Mouse (Mus musculus) C2C12 (cell line): ENCODE results near the gene Dgkk. TPM values are rescaled to one million over a fixed set of nuclear protein-coding genes. Genes with fewer than 3 reads are reported as not detected.
"Not testable (repeated sequence)": the region's sequence is repeated elsewhere in the genome, so short reads cannot be mapped to it uniquely, and the experiment has no call there.

Source experiments
- H3K27me3 ChIP-seq: one replicate; pipeline ENCODE4 v1.6.1; 2011; ENCODE audit not compliant: control insufficient read depth, insufficient read depth, insufficient read length
- H3K36me3 ChIP-seq: one replicate; pipeline ENCODE4 v1.6.1; 2011; ENCODE audit not compliant: control insufficient read depth, insufficient read depth
- H3K4me3 ChIP-seq: one replicate; pipeline ENCODE4 v1.5.1; 2011; ENCODE audit warnings: mild to moderate bottlenecking, control low read depth; ENCODE audit not compliant: poor library complexity, insufficient read depth, severe bottlenecking
- H3K79me2 ChIP-seq: one replicate; pipeline ENCODE4 v1.6.1; 2011; ENCODE audit not compliant: control insufficient read depth, insufficient read depth
- H3K79me3 ChIP-seq: one replicate; pipeline ENCODE4 v1.6.1; 2011; ENCODE audit warnings: low read depth, control low read depth
- H3ac ChIP-seq: one replicate; pipeline ENCODE3; 2011; ENCODE audit warnings: low read depth; ENCODE audit not compliant: control insufficient read depth, insufficient read length
- CEBPB ChIP-seq: IDR thresholded peaks from one replicate; pipeline ENCODE4 v1.6.1; 2011; ENCODE audit warnings: low read depth, mild to moderate bottlenecking, control low read depth, moderate library complexity
- CTCF ChIP-seq: IDR thresholded peaks from one replicate; pipeline ENCODE4 v1.5.1; 2011; ENCODE audit not compliant: control insufficient read depth, insufficient read depth, insufficient read length
- FOSL1 ChIP-seq: IDR thresholded peaks from one replicate; pipeline ENCODE4 v1.8.0; 2011; ENCODE audit warnings: mild to moderate bottlenecking, low read length; ENCODE audit not compliant: poor library complexity, insufficient read depth, severe bottlenecking
- MAX ChIP-seq: IDR thresholded peaks from one replicate; pipeline ENCODE4 v1.6.1; 2011; ENCODE audit warnings: mild to moderate bottlenecking, control low read depth
- MYOD1 ChIP-seq: IDR thresholded peaks from one replicate; pipeline ENCODE4 v1.6.1; 2011; ENCODE audit warnings: low read depth; ENCODE audit not compliant: control insufficient read depth, insufficient read length
- MYOG ChIP-seq: IDR thresholded peaks from one replicate; pipeline ENCODE4 v1.6.1; 2011; ENCODE audit not compliant: control insufficient read depth, insufficient read length; ENCODE audit errors: extremely low read depth
- USF1 ChIP-seq: IDR thresholded peaks from one replicate; pipeline ENCODE4 v1.6.1; 2011; ENCODE audit warnings: low read depth, mild to moderate bottlenecking, control low read depth, moderate library complexity
- polyA plus RNA-seq: library from polyadenylated mRNA; unstranded; fragments of >200 nt; fragmentation: generic; extraction: Trizol; gene quantifications from one replicate; pipeline ENCODE4 v1.2.1, GENCODE M21; 2012; ENCODE audit warnings: missing spikeins

Dgkk gene
- polyA plus RNA-seq, 1 experiment: not detected

- Histone ChIP-seq H3K4me3 (no peak overlapping the region), H3K36me3 (no peaks in the 10 kb centered on the region), H3K27me3 (no peaks in the 10 kb centered on the region), H3K79me3 (no peaks in the 10 kb centered on the region), H3K79me2 (no peaks in the 10 kb centered on the region), H3ac (no peak overlapping the region)
- no peak for TF ChIP-seq MYOG
- TF ChIP-seq MYOD1: no peak
- TF ChIP-seq CEBPB: no peak
- TF ChIP-seq CTCF: peak; percentile 6
- TF ChIP-seq MAX: no peak
- TF ChIP-seq FOSL1: no peak
- no peak for TF ChIP-seq USF1
These were observed 143.1 kb downstream of the Dgkk start for GRCm38 (mm10) chrX:6922165-6922564.

DNA sequence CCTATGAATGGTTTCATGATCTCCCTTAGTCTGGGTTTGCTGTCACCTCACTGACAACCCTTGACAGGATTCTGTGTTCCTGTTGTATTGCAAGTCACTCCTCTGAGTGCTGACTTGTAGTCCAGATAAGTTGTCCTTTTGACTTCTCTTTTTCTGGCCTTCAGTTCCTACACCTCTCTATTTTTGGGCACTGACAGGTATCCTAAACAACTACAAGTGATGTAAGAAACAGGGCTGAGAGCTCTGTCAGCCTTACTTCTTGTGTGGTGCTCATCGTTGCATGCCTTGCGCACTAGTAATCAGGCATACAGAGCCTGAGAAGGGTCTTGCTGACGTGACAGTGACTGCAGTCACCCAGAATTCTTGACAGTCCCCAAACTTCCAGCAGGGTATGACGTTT lies 147.1 kb downstream of the Dgkk start:
- no peak overlapping the region for H3K4me3 ChIP-seq
- no peaks in the 10 kb centered on the region for H3K27me3 ChIP-seq
- no peak overlapping the region for H3ac ChIP-seq
- no peak for TF ChIP-seq FOSL1
- TF ChIP-seq CEBPB: no peak
- TF ChIP-seq USF1: no peak
- no peak for TF ChIP-seq MYOG
- no peak for TF ChIP-seq MAX
- no peak for TF ChIP-seq CTCF
- TF ChIP-seq MYOD1: no peak
- H3K79me3 ChIP-seq: no peaks in the 10 kb centered on the region
- no peaks in the 10 kb centered on the region for H3K36me3 ChIP-seq
- no peaks in the 10 kb centered on the region for H3K79me2 ChIP-seq

DNA sequence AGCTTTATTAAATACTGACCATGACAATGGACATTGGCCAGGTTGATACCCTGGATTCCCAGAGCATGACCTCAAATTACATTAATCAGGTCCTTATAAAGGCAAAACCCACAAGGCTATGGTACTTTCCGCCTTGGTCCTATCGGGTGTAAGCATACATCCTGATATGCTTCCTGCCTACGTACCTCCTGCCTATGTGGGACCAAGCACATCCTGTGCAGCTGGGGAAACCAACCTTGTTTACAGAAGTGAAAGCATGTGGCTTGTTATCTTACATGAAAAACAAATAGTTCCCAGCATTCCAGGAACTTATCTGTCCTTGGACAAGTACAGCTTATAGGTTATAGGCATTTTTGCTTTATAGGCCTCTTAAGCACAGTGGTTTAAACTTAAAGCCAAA lies 189.5 kb downstream of the Dgkk start:
- Histone ChIP-seq H3K79me3 (no peaks in the 10 kb centered on the region), H3K36me3 (no peaks in the 10 kb centered on the region), H3K27me3 (no peaks in the 10 kb centered on the region), H3ac (no peak overlapping the region), H3K79me2 (no peaks in the 10 kb centered on the region), H3K4me3 (no peak overlapping the region)
- TF ChIP-seq CEBPB: no peak
- no peak for TF ChIP-seq FOSL1
- TF ChIP-seq MYOD1: no peak
- TF ChIP-seq MAX: no peak
- no peak for TF ChIP-seq MYOG

- H3K27me3 ChIP-seq: no peaks in the 10 kb centered on the region
- no peaks in the 10 kb centered on the region for H3K79me3 ChIP-seq
- H3K36me3 ChIP-seq: no peaks in the 10 kb centered on the region
- H3K4me3 ChIP-seq: no peak overlapping the region
- no peak for TF ChIP-seq MYOD1
- TF ChIP-seq USF1: no peak
- no peak for TF ChIP-seq CEBPB
- H3K79me2 ChIP-seq: no peaks in the 10 kb centered on the region
- H3ac ChIP-seq: no peak overlapping the region
These were observed 192.8 kb downstream of the Dgkk start for GRCm38 (mm10) chrX:6971956-6972355.

DNA sequence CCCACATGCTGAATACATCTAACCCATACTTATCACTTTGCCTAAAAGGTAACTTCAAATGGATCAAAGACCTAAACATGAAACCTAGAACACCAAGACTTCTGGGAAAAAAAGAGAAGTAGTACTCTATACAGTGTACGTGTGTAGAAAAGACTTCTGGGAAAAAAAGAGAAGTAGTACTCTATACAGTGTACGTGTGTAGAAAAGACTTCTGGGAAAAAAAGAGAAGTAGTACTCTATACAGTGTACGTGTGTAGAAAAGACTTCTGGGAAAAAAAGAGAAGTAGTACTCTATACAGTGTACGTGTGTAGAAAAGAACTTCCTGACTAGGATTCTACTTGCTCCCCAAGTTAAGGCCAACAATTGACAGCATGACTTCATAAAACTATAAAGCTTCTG lies 204.8 kb downstream of the Dgkk start:
- not testable (repeated sequence) for H3K36me3 ChIP-seq, H3K27me3 ChIP-seq, H3K79me3 ChIP-seq, H3K79me2 ChIP-seq, H3ac ChIP-seq, H3K4me3 ChIP-seq
